Mouse (Mus musculus) lung, postnatal 36 days (tissue): Measurements from ENCODE around the gene Myrf.

ENCODE experiments used
- DNase-seq: peaks from one replicate; pipeline ENCODE4 v3.0.0; 2022; ENCODE audit warnings: mixed read lengths

Gene Myrf

DNA sequence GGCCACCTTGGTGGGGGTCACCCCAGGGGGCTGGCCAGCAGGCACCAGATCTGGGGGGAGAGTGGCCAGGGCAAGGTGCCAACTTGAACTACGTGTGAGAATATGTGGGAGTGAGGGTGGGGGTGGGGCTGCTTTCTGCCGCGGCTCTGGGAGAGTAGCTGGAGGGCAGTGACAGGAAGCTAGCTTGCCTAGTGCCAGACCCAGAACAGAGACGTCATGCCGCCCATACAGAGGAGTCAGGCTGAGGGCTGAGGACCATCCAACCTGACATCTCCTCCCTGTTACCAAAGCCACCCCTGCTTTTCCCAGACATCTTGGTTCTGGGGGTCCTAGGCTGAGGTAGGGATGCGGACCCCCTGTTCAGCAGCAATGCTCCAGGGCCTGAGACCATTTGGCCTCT, 6.6 kb upstream of the Myrf start:
- no peak for DNase-seq

GRCm38 (mm10) chr19:10244183-10244582, 3.6 kb upstream of the Myrf start:
- peak; percentile 76 for DNase-seq

GRCm38 (mm10) chr19:10242916-10243315, 2.4 kb upstream of the Myrf start:
- no peak for DNase-seq

DNA sequence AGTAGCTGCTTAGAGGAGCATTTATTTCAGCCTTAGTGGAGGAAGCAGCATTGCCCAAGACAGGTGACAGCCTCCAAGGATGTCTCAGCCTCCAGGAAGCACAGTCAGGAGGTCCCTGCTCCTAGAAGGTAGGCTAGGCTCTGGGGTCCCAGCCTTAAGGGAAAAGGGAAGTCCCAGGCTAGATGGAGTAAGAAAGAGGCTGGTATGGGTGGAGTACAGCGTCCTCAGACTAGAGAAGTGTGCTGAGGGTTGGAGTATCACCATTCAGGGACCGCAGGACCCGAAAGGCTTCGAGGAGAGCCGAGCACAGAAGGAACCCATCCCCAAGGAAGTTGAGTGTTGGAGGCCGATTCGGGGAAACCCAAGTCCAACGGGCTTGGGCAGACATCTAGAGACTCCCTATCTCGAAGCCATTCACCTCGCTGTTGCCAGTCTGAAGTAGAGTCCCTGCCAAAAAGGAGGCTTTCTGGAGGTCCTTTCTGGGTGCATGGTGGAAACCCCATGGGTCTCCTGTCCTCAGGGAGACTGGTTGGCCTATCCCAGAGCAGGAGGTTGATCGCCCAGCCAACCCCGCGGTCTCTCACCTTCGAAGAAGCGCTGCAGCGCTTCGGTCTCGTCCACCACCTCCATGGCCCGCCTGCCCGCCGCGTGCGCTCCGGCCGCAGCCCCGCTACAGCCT, 434 bp downstream of the Myrf start:
- DNase-seq, result no peak

- peak; percentile 6 for DNase-seq
Observed at GRCm38 (mm10) chr19:10239419-10239818, 1.1 kb downstream of the Myrf start.

- DNase-seq, result peak; percentile 37
Observed at GRCm38 (mm10) chr19:10238477-10238876, 2.1 kb downstream of the Myrf start.

GRCm38 (mm10) chr19:10235784-10236565, 4.6 kb downstream of the Myrf start:
- DNase-seq, result no peak

DNA sequence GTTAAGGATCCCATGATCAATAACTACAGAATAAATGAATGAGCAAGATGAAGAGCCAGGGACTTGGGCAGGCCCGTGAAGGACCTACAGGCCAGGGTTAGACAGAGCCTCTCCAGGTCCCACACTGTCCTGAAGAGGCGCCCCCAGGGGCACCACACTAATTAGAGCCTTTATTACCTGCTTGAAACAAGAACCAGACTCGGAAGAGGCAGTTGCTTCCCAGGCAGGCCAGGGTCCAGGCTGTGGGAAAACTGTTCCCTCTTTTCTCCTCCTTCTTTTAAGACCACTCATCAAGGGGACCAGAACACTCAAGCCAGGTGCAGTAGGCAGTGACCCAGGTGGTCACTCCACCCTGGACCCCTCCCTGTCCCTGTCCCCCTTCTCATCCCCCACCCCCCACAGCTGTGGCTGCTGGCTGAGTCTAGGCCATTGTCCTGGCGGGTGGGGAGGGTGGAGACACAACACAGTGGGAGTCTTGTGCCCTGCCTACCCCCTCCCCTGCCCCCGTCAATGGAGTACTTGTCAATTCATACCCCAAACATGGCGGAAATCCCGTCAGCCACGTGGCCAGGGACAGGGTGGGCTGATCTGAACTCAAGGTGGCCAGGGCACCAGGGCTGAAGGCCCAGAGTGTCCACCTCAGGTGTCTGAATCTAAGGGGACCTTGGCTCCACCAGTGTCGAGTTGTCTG, 8.1 kb downstream of the Myrf start:
- no peak for DNase-seq

- DNase-seq, result no peak
Observed at GRCm38 (mm10) chr19:10231871-10232270, 8.7 kb downstream of the Myrf start.

GRCm38 (mm10) chr19:10231016-10231415, 9.5 kb downstream of the Myrf start:
- DNase-seq, result no peak

DNA sequence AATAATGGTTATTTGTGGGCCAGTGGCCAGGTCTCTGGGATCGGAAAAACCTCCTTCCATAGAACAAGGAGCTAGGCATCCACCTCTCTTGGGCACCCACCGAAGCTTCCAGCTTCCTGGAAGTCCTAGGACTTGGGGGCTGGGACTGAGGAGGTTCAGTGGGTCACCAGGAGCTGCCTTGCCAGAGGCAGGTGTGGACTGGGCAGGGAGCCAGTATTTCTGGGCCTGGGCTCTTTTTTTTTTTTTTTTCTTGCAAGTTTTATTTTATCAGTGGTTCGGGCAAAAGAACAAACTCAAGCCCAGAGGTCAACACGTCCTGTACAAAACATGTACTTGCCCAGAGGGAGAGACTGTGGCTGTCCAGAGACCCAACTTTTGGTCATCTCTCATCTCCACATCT, 14.8 kb downstream of the Myrf start:
- DNase-seq, result peak; percentile 21

GRCm38 (mm10) chr19:10224637-10225453, 15.7 kb downstream of the Myrf start:
- no peak for DNase-seq

DNA sequence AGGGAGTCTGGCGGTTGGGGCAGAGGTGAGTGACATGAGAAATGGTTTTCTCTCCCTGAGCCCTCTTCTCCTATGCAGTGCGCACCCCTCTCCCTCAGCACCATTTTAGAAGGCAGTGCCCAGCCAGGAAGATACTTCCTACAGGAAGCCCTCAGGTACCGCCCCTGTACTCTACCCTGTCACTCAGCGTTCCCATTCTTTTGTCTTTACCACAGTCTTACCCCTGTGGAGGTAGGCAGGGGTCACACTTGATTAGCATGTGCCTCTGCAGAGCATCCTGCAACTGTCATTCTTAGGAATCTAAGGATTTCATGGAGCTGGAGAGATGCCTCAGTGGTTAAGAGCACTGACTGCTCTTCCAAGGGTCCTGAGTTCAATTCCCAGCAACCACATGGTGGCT, 17.0 kb downstream of the Myrf start:
- DNase-seq, result no peak

GRCm38 (mm10) chr19:10222656-10223055, 17.9 kb downstream of the Myrf start:
- DNase-seq, result peak; percentile 51

DNA sequence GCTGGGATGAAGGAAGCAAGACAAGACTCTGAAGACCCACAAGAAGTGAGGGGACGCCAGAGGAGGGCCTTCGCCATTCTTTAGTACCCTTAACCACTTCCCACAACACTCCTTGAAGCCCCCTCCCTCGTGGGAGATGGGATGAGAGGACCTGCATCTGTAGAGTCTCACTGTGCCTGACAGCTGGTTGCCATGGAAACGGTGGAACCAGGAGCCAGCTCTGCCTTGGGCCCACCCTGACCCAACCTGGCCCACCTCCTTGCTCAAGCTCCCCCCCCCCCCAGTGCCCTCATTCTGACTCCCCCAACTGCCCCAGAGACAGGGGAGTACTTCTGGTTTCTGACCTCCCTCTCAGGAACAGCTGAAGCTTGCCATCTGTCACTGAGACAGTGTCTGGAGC, 19.0 kb downstream of the Myrf start:
- DNase-seq, result no peak

DNA sequence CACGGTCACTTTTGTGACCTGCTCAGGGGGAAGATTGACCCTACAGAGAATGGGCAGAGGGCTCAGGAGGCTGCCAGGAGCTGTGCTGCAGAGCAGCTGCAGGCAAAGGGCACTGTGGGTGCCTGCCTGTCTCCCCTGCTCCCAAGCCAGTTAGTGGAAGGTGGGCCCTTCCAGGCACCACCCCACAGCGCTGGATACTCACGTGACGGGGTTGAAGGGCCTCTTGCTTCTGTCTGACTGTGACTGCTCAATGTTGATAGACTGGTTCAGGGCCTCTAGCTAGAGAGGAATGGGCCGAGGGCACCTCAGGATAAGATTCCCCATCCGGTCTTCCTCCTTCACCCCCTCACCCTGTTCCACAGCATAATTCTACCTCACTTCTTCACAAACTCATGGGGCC, 21.0 kb downstream of the Myrf start:
- DNase-seq, result peak; percentile 13

GRCm38 (mm10) chr19:10219108-10219507, 21.4 kb downstream of the Myrf start:
- peak; percentile 77 for DNase-seq

DNA sequence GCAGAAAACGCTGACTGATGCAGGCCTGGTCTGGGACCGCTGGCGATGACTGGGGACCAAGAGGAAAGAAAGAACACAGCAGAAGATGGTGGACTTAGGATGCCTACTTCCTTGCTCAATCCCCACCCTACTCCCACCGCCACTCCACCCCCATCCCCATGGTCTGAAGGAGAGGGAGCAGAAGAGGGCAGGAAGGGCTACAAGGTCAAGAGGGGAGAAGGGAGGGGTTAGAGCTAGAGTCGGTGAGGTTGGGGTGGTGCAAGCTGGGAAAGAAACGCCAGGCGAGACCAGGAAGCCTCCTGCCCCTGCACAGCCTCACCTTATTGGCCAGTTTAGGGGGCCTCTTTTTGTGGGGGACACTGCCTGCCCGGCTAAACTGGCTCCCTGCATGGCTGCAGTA, 24.4 kb downstream of the Myrf start:
- DNase-seq, result no peak

GRCm38 (mm10) chr19:10213796-10214471, 26.6 kb downstream of the Myrf start:
- DNase-seq, result no peak

- DNase-seq, result no peak
Observed at GRCm38 (mm10) chr19:10210885-10211284, 29.7 kb downstream of the Myrf start.

DNA sequence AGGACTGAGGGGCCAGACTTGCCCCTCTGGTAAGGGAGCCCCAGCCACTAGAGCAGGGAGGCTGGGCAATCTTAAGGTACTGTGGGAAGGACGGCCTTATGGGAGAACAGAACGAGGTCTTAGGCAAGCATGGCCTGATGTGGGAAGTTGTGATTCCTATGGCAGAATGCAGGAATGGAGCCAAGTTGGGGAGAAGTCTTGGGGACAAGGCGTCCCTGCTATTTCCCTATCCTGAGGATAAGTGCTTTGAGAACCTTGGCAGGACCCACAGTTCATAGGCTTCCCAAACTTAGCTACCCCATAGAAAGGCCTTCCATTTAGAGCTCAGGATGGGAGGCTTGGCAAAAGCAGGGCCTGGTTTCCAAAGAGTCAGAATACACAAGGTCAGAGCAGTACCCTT, 31.7 kb downstream of the Myrf start:
- DNase-seq, result no peak

DNA sequence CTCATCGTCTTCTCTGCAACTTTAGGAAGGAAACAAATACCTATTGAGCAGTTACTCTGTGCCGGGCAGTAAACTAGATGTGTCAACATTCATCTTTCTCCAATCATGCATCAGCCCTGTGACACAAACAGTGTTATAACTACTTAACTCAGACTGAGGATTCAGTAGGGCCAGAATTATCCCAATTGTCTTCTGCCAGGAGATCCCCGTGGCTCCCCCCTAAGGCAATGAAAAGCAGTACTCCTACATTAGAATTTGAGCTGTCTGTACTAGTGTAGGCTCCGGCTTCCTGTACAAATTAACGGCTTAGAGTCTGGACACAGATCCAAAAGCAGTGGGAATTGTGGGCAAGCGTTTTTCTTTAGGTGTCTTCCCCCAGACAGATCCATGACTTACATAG, 35.5 kb downstream of the Myrf start:
- DNase-seq, result peak; percentile 34
